Mouse (Mus musculus): ENCODE measurements at regions not wholly inside any gene's neighbourhood (a gene's known extent, or its start where the extent isn't known, plus 50 kb on each side); places are given as distances from the start of the nearest gene placed in this dataset.

DNA sequence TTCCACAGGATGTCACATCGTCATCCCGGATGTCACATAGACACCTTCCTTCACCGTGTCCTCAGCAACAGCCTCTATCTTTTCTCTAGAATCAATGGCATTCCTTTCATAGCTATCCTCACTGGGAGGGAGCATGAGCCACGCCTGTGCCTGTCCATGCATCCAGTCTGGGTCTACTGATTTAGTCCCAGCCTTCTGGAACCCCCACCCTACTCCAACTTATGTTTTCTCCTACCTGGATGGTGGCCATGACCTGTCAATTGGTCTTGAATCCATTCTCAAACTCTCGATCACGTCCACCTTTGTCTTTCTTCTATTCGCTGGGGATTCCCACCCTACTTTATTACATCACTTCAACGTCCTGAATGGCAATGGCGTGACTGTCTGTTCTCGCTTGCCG lies 428.3 kb downstream of the Zfp704 start:
- no peaks in the 10 kb centered on the region for H3K79me2 ChIP-seq (ENCODE audit: control insufficient read depth, insufficient read depth)
- no peak overlapping the region for H3ac ChIP-seq (ENCODE audit: control insufficient read depth, insufficient read length, low read depth)

DNA sequence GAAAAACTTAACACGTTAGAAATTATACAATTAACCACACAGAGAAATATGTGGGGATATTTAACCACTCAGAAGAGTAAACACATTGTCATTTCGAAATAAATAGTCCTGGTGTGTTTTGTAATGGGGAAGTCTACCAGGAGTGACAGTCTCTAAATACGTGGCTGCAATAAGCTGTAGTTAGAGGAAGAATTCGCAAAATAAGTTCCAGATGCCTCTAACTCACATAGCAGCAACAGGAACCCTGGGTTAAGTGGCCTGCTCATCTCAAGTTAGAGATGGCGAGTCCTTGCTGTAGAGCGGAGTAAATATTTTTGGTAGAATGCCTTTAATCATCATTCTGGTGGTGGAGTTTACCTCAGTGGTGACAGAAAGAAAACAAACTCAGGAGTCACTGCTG lies 430.2 kb downstream of the Zfp704 start:
- Histone ChIP-seq H3K79me3 (ENCODE audit: low read depth) (no peaks in the 10 kb centered on the region), H3K36me3 (ENCODE audit: control insufficient read depth, insufficient read depth) (no peaks in the 10 kb centered on the region), H3K79me2 (ENCODE audit: control insufficient read depth, insufficient read depth) (no peaks in the 10 kb centered on the region), H3ac (ENCODE audit: control insufficient read depth, insufficient read length, low read depth) (no peak overlapping the region), H3K4me3 (ENCODE audit: insufficient read depth, poor library complexity, severe bottlenecking) (no peak overlapping the region), H3K27me3 (ENCODE audit: control insufficient read depth, insufficient read depth, insufficient read length) (no peaks in the 10 kb centered on the region)
- TF ChIP-seq USF1 (IDR thresholded peaks at IDR 0.05; ENCODE audit: low read depth) (no peak), CTCF (IDR thresholded peaks at IDR 0.05; ENCODE audit: control insufficient read depth, insufficient read depth, insufficient read length) (no peak), FOSL1 (IDR thresholded peaks at IDR 0.05; ENCODE audit: insufficient read depth, low read length, poor library complexity, severe bottlenecking) (no peak), CEBPB (IDR thresholded peaks at IDR 0.05; ENCODE audit: low read depth) (no peak), MAX (IDR thresholded peaks at IDR 0.05) (no peak), MYOD1 (IDR thresholded peaks at IDR 0.05; ENCODE audit: control insufficient read depth, insufficient read length, low read depth) (no peak), MYOG (IDR thresholded peaks at IDR 0.05; ENCODE audit: control insufficient read depth, extremely low read depth, insufficient read length) (no peak)

More for the DNA sequence above, 428.3 kb downstream of the Zfp704 start:
- no peaks in the 10 kb centered on the region for H3K79me3 ChIP-seq (ENCODE audit: low read depth)
- H3K36me3 ChIP-seq (ENCODE audit: control insufficient read depth, insufficient read depth) = no peaks in the 10 kb centered on the region
- TF ChIP-seq FOSL1 (IDR thresholded peaks at IDR 0.05; ENCODE audit: insufficient read depth, low read length, poor library complexity, severe bottlenecking) (no peak), CTCF (IDR thresholded peaks at IDR 0.05; ENCODE audit: control insufficient read depth, insufficient read depth, insufficient read length) (no peak), MYOD1 (IDR thresholded peaks at IDR 0.05; ENCODE audit: control insufficient read depth, insufficient read length, low read depth) (no peak), CEBPB (IDR thresholded peaks at IDR 0.05; ENCODE audit: low read depth) (no peak), MYOG (IDR thresholded peaks at IDR 0.05; ENCODE audit: control insufficient read depth, extremely low read depth, insufficient read length) (no peak), MAX (IDR thresholded peaks at IDR 0.05) (no peak), USF1 (IDR thresholded peaks at IDR 0.05; ENCODE audit: low read depth) (no peak)
- no peak overlapping the region for H3K4me3 ChIP-seq (ENCODE audit: insufficient read depth, poor library complexity, severe bottlenecking)
- H3K27me3 ChIP-seq (ENCODE audit: control insufficient read depth, insufficient read depth, insufficient read length) = no peaks in the 10 kb centered on the region

GRCm38 (mm10) chr3:9174517-9174832 lies 435.4 kb downstream of the Zfp704 start:
- no peak overlapping the region for H3ac ChIP-seq (ENCODE audit: control insufficient read depth, insufficient read length, low read depth)
- no peaks in the 10 kb centered on the region for H3K36me3 ChIP-seq (ENCODE audit: control insufficient read depth, insufficient read depth)
- H3K27me3 ChIP-seq (ENCODE audit: control insufficient read depth, insufficient read depth, insufficient read length) = no peaks in the 10 kb centered on the region
- no peak overlapping the region for H3K4me3 ChIP-seq (ENCODE audit: insufficient read depth, poor library complexity, severe bottlenecking)
- no peak for TF ChIP-seq MYOG (IDR thresholded peaks at IDR 0.05; ENCODE audit: control insufficient read depth, extremely low read depth, insufficient read length)
- TF ChIP-seq FOSL1 (IDR thresholded peaks at IDR 0.05; ENCODE audit: insufficient read depth, low read length, poor library complexity, severe bottlenecking) = no peak
- no peak for TF ChIP-seq MAX (IDR thresholded peaks at IDR 0.05)
- TF ChIP-seq USF1 (IDR thresholded peaks at IDR 0.05; ENCODE audit: low read depth) = no peak
- no peak for TF ChIP-seq MYOD1 (IDR thresholded peaks at IDR 0.05; ENCODE audit: control insufficient read depth, insufficient read length, low read depth)
- TF ChIP-seq CEBPB (IDR thresholded peaks at IDR 0.05; ENCODE audit: low read depth) = no peak
- TF ChIP-seq CTCF (IDR thresholded peaks at IDR 0.05; ENCODE audit: control insufficient read depth, insufficient read depth, insufficient read length) = no peak
- H3K79me3 ChIP-seq (ENCODE audit: low read depth) = no peaks in the 10 kb centered on the region
- no peaks in the 10 kb centered on the region for H3K79me2 ChIP-seq (ENCODE audit: control insufficient read depth, insufficient read depth)

DNA sequence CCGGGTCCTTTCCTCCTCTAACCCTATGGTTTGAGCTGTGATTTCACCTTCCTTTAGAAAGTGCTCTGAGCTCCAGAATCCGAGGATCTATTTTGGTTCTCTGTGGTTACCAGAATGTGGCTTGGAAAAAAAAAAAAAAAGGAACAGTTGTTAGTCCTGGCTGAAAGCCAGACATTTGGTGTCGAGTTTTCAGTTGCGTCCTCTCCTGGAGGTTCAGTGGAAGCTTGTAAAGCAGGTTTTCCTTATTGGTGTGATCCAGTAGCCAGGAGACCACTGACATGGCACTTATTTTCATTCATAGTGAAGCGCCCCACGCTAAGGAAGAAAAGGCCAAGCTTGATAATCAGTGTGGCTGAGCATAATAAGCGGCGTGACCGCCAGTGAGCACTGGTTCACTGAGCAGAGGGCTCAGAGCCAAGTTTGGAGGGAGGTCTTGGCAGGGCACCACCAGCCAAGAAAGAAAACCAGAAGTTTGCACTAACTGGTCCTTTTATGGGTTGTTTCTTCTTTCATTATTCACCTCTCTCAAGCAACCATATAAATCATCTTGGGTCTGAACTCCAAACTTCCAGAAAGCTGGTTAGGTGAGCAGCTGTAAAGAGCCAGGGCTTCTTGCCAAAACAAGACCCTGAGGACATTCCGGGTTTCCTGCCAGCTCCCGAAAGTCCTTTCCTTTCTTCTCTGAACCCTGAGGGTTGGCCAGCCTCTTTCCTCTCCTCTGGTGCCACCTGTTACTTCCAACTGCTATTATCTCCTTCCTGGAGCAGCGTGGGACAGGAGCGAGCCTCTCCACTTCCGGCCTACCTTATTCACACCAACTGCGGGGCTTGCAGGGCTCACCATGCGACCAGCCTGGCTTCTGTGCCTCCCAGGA lies 436.0 kb downstream of the Zfp704 start:
- Histone ChIP-seq H3K27me3 (ENCODE audit: control insufficient read depth, insufficient read depth, insufficient read length) (no peaks in the 10 kb centered on the region), H3K79me2 (ENCODE audit: control insufficient read depth, insufficient read depth) (no peaks in the 10 kb centered on the region), H3ac (ENCODE audit: control insufficient read depth, insufficient read length, low read depth) (no peak overlapping the region), H3K36me3 (ENCODE audit: control insufficient read depth, insufficient read depth) (no peaks in the 10 kb centered on the region), H3K79me3 (ENCODE audit: low read depth) (no peaks in the 10 kb centered on the region), H3K4me3 (ENCODE audit: insufficient read depth, poor library complexity, severe bottlenecking) (no peak overlapping the region)
- TF ChIP-seq MYOD1 (IDR thresholded peaks at IDR 0.05; ENCODE audit: control insufficient read depth, insufficient read length, low read depth) (peak; percentile 55), FOSL1 (IDR thresholded peaks at IDR 0.05; ENCODE audit: insufficient read depth, low read length, poor library complexity, severe bottlenecking) (no peak)

DNA sequence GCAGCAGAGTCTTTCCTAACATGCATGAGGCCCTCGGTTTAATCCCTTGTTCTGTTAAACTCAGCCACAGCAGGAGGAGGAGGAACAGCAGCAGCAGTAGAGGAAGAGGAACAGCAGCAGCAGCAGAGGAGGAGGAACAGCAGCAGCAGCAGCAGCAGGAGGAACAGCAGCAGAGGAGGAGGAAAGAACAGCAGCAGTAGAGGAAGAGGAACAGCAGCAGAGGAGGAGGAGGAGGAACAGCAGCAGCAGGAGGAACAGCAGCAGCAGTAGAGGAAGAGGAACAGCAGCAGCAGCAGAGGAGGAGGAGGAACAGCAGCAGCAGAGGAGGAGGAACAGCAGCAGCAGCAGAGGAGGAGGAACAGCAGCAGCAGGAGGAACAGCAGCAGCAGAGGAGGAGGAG lies 437.9 kb downstream of the Zfp704 start:
- no peaks in the 10 kb centered on the region for H3K27me3 ChIP-seq (ENCODE audit: control insufficient read depth, insufficient read depth, insufficient read length)
- no peaks in the 10 kb centered on the region for H3K36me3 ChIP-seq (ENCODE audit: control insufficient read depth, insufficient read depth)
- no peaks in the 10 kb centered on the region for H3K79me3 ChIP-seq (ENCODE audit: low read depth)
- no peak overlapping the region for H3K4me3 ChIP-seq (ENCODE audit: insufficient read depth, poor library complexity, severe bottlenecking)
- H3ac ChIP-seq (ENCODE audit: control insufficient read depth, insufficient read length, low read depth) = no peak overlapping the region
- TF ChIP-seq CEBPB (IDR thresholded peaks at IDR 0.05; ENCODE audit: low read depth) = no peak
- TF ChIP-seq MYOG (IDR thresholded peaks at IDR 0.05; ENCODE audit: control insufficient read depth, extremely low read depth, insufficient read length) = no peak
- no peak for TF ChIP-seq MAX (IDR thresholded peaks at IDR 0.05)
- TF ChIP-seq CTCF (IDR thresholded peaks at IDR 0.05; ENCODE audit: control insufficient read depth, insufficient read depth, insufficient read length) = no peak
- no peak for TF ChIP-seq FOSL1 (IDR thresholded peaks at IDR 0.05; ENCODE audit: insufficient read depth, low read length, poor library complexity, severe bottlenecking)
- TF ChIP-seq MYOD1 (IDR thresholded peaks at IDR 0.05; ENCODE audit: control insufficient read depth, insufficient read length, low read depth) = no peak
- no peak for TF ChIP-seq USF1 (IDR thresholded peaks at IDR 0.05; ENCODE audit: low read depth)
- H3K79me2 ChIP-seq (ENCODE audit: control insufficient read depth, insufficient read depth) = no peaks in the 10 kb centered on the region

DNA sequence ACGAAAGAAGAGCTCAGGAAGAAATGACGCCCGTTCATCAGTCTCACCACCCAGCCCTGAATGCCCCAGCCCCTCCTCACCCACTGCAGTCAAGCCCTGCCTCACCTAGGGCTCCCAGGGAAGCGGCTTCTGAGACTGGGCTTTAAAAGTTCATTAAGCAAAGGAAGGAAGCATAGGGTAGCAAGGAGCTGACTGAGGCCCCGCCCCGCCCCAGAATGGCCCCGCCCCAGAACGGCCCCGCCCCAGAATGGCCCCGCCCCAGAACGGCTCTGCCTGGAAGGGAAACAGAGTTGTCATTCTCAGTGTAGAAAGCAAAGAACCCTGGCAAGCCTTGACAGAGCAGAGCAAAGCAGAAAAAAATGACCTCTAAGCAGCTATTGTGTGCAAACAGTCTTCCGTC lies 440.9 kb downstream of the Zfp704 start:
- no peaks in the 10 kb centered on the region for H3K79me3 ChIP-seq (ENCODE audit: low read depth)
- no peak for TF ChIP-seq CTCF (IDR thresholded peaks at IDR 0.05; ENCODE audit: control insufficient read depth, insufficient read depth, insufficient read length)
- no peaks in the 10 kb centered on the region for H3K36me3 ChIP-seq (ENCODE audit: control insufficient read depth, insufficient read depth)
- no peak overlapping the region for H3ac ChIP-seq (ENCODE audit: control insufficient read depth, insufficient read length, low read depth)
- no peaks in the 10 kb centered on the region for H3K79me2 ChIP-seq (ENCODE audit: control insufficient read depth, insufficient read depth)
- H3K27me3 ChIP-seq (ENCODE audit: control insufficient read depth, insufficient read depth, insufficient read length) = no peaks in the 10 kb centered on the region
- H3K4me3 ChIP-seq (ENCODE audit: insufficient read depth, poor library complexity, severe bottlenecking) = no peak overlapping the region

All from C2C12 (cell line).